Mouse (Mus musculus): ENCODE data around the gene Tmem253. TPM values are rescaled to one million over a fixed set of nuclear protein-coding genes. Genes with fewer than 3 reads are reported as not detected.
A peak's percentile ranks its signal among the peaks of the same experiment; 100 is the strongest.

Tmem253 gene
- polyA plus RNA-seq, 1 experiment = 0.34 TPM

- Histone ChIP-seq H3K79me2 (ENCODE audit: control insufficient read depth, insufficient read depth) (no peaks in the 10 kb centered on the region), H3K4me2 (ENCODE audit: low read depth) (no peak overlapping the region), H3K4me3 (no peak overlapping the region), H3K36me3 (ENCODE audit: control insufficient read depth, insufficient read depth) (no peaks in the 10 kb centered on the region), H3ac (ENCODE audit: control insufficient read depth, insufficient read length) (no peak overlapping the region), H3K27me3 (ENCODE audit: control insufficient read depth, insufficient read depth, insufficient read length) (no peaks in the 10 kb centered on the region)
- TF ChIP-seq MYOG (IDR thresholded peaks at IDR 0.05; ENCODE audit: control insufficient read depth in 1 of 3, insufficient read depth in 1 of 3, insufficient read length in 2 of 3, low read depth in 2 of 3) (no peak), USF1 (IDR thresholded peaks at IDR 0.05; ENCODE audit: low read depth) (no peak), REST (IDR thresholded peaks at IDR 0.05; ENCODE audit: insufficient read depth, insufficient read length) (peak; percentile 76), TCF3 (IDR thresholded peaks at IDR 0.05; ENCODE audit: insufficient read length, low read depth) (no peak)
Observed at GRCm38 (mm10) chr14:52011683-52012082, 3.8 kb upstream of the Tmem253 start.

- no peaks in the 10 kb centered on the region for H3K36me3 ChIP-seq (ENCODE audit: control insufficient read depth, insufficient read depth)
- no peaks in the 10 kb centered on the region for H3K27me3 ChIP-seq (ENCODE audit: control insufficient read depth, insufficient read depth, insufficient read length)
- TF ChIP-seq TCF12 (IDR thresholded peaks at IDR 0.05; ENCODE audit: insufficient read depth, poor library complexity, severe bottlenecking) (no peak), MYOD1 (IDR thresholded peaks at IDR 0.05; ENCODE audit: control insufficient read depth in 1 of 3, insufficient read length in 2 of 3, low read depth in 2 of 3) (no peak), MYOG (IDR thresholded peaks at IDR 0.05; ENCODE audit: control insufficient read depth in 1 of 3, insufficient read depth in 1 of 3, insufficient read length in 2 of 3, low read depth in 2 of 3) (no peak), REST (IDR thresholded peaks at IDR 0.05; ENCODE audit: insufficient read depth, insufficient read length) (no peak), MAX (IDR thresholded peaks at IDR 0.05; ENCODE audit: low read depth) (no peak), USF1 (IDR thresholded peaks at IDR 0.05; ENCODE audit: low read depth) (no peak), TCF3 (IDR thresholded peaks at IDR 0.05; ENCODE audit: insufficient read length, low read depth) (no peak), CEBPB (IDR thresholded peaks at IDR 0.05; ENCODE audit: insufficient read depth, poor library complexity, severe bottlenecking) (no peak), SRF (IDR thresholded peaks at IDR 0.05; ENCODE audit: control insufficient read depth, insufficient read length, low read depth) (no peak), E2F4 (IDR thresholded peaks at IDR 0.05; ENCODE audit: insufficient read depth) (no peak), POLR2AphosphoS2 (IDR thresholded peaks at IDR 0.05; ENCODE audit: insufficient read length, low read depth) (no peak), POLR2A (IDR thresholded peaks at IDR 0.05; ENCODE audit: insufficient read length, low read depth) (no peak)
- H3K4me2 ChIP-seq (ENCODE audit: low read depth) = no peak overlapping the region
- H3K4me3 ChIP-seq = no peak overlapping the region
- no peak overlapping the region for H3ac ChIP-seq (ENCODE audit: control insufficient read depth, insufficient read length)
- H3K79me2 ChIP-seq (ENCODE audit: control insufficient read depth, insufficient read depth) = no peaks in the 10 kb centered on the region
Observed at GRCm38 (mm10) chr14:52012085-52012484, 3.4 kb upstream of the Tmem253 start.

GRCm38 (mm10) chr14:52012553-52012952 lies 2.9 kb upstream of the Tmem253 start:
- no peaks in the 10 kb centered on the region for H3K36me3 ChIP-seq (ENCODE audit: control insufficient read depth, insufficient read depth)
- no peaks in the 10 kb centered on the region for H3K79me2 ChIP-seq (ENCODE audit: control insufficient read depth, insufficient read depth)
- no peak overlapping the region for H3K4me3 ChIP-seq
- H3K27me3 ChIP-seq (ENCODE audit: control insufficient read depth, insufficient read depth, insufficient read length) = no peaks in the 10 kb centered on the region
- no peak overlapping the region for H3ac ChIP-seq (ENCODE audit: control insufficient read depth, insufficient read length)
- TF ChIP-seq MAX (IDR thresholded peaks at IDR 0.05; ENCODE audit: low read depth) (no peak), POLR2AphosphoS2 (IDR thresholded peaks at IDR 0.05; ENCODE audit: insufficient read length, low read depth) (no peak), MYOD1 (IDR thresholded peaks at IDR 0.05; ENCODE audit: control insufficient read depth in 1 of 3, insufficient read length in 2 of 3, low read depth in 2 of 3) (no peak), CEBPB (IDR thresholded peaks at IDR 0.05; ENCODE audit: insufficient read depth, poor library complexity, severe bottlenecking) (no peak), POLR2A (IDR thresholded peaks at IDR 0.05; ENCODE audit: insufficient read length, low read depth) (no peak), E2F4 (IDR thresholded peaks at IDR 0.05; ENCODE audit: insufficient read depth) (no peak), MYOG (IDR thresholded peaks at IDR 0.05; ENCODE audit: control insufficient read depth in 1 of 3, insufficient read depth in 1 of 3, insufficient read length in 2 of 3, low read depth in 2 of 3) (no peak), TCF12 (IDR thresholded peaks at IDR 0.05; ENCODE audit: insufficient read depth, poor library complexity, severe bottlenecking) (no peak), TCF3 (IDR thresholded peaks at IDR 0.05; ENCODE audit: insufficient read length, low read depth) (no peak), REST (IDR thresholded peaks at IDR 0.05; ENCODE audit: insufficient read depth, insufficient read length) (no peak)
- no peak overlapping the region for H3K4me2 ChIP-seq (ENCODE audit: low read depth)

- Histone ChIP-seq H3K4me2 (ENCODE audit: low read depth) (no peak overlapping the region), H3K4me3 (no peak overlapping the region), H3K79me2 (ENCODE audit: control insufficient read depth, insufficient read depth) (no peaks in the 10 kb centered on the region), H3K27me3 (ENCODE audit: control insufficient read depth, insufficient read depth, insufficient read length) (no peaks in the 10 kb centered on the region), H3ac (ENCODE audit: control insufficient read depth, insufficient read length) (no peak overlapping the region), H3K36me3 (ENCODE audit: control insufficient read depth, insufficient read depth) (no peaks in the 10 kb centered on the region)
- TF ChIP-seq POLR2AphosphoS2 (IDR thresholded peaks at IDR 0.05; ENCODE audit: insufficient read length, low read depth) (no peak), TCF12 (IDR thresholded peaks at IDR 0.05; ENCODE audit: insufficient read depth, poor library complexity, severe bottlenecking) (no peak), CEBPB (IDR thresholded peaks at IDR 0.05; ENCODE audit: insufficient read depth, poor library complexity, severe bottlenecking) (no peak), MYOD1 (IDR thresholded peaks at IDR 0.05; ENCODE audit: control insufficient read depth in 1 of 3, insufficient read length in 2 of 3, low read depth in 2 of 3) (no peak), E2F4 (IDR thresholded peaks at IDR 0.05; ENCODE audit: insufficient read depth) (no peak), SRF (IDR thresholded peaks at IDR 0.05; ENCODE audit: control insufficient read depth, insufficient read length, low read depth) (no peak), USF1 (IDR thresholded peaks at IDR 0.05; ENCODE audit: low read depth) (no peak), MYOG (IDR thresholded peaks at IDR 0.05; ENCODE audit: control insufficient read depth in 1 of 3, insufficient read depth in 1 of 3, insufficient read length in 2 of 3, low read depth in 2 of 3) (no peak), POLR2A (IDR thresholded peaks at IDR 0.05; ENCODE audit: insufficient read length, low read depth) (no peak), TCF3 (IDR thresholded peaks at IDR 0.05; ENCODE audit: insufficient read length, low read depth) (no peak), REST (IDR thresholded peaks at IDR 0.05; ENCODE audit: insufficient read depth, insufficient read length) (no peak), MAX (IDR thresholded peaks at IDR 0.05; ENCODE audit: low read depth) (no peak)
Observed at GRCm38 (mm10) chr14:52013021-52013610, 2.3 kb upstream of the Tmem253 start.
